Mouse (Mus musculus) large intestine, adult 2 months (tissue): ENCODE measurements around the gene Dlg1. TPM values are rescaled to one million over a fixed set of nuclear protein-coding genes. Genes with fewer than 3 reads are reported as not detected.

Experiments
- DNase-seq: peaks from one replicate; pipeline ENCODE4 v3.0.0-alpha.2; 2012; ENCODE audit warnings: low read depth, low spot score
- WGBS: fragments of 180-500 bp; shearing (Covaris S2); methylation state at CpG from one replicate; pipeline ENCODE4 v1.1.7; 2018; 5-methylcytosine and 5-hydroxymethylcytosine counted together
- polyA plus RNA-seq: library from polyadenylated mRNA; depleted of rRNA; stranded (reverse); fragments of >200 nt; gene quantifications from 2 replicates; pipeline ENCODE4 v1.2.3, GENCODE M21; 2012; rRNA removed

Gene Dlg1
- 11.2 and 18.1 TPM in 2 replicates for polyA plus RNA-seq

DNA sequence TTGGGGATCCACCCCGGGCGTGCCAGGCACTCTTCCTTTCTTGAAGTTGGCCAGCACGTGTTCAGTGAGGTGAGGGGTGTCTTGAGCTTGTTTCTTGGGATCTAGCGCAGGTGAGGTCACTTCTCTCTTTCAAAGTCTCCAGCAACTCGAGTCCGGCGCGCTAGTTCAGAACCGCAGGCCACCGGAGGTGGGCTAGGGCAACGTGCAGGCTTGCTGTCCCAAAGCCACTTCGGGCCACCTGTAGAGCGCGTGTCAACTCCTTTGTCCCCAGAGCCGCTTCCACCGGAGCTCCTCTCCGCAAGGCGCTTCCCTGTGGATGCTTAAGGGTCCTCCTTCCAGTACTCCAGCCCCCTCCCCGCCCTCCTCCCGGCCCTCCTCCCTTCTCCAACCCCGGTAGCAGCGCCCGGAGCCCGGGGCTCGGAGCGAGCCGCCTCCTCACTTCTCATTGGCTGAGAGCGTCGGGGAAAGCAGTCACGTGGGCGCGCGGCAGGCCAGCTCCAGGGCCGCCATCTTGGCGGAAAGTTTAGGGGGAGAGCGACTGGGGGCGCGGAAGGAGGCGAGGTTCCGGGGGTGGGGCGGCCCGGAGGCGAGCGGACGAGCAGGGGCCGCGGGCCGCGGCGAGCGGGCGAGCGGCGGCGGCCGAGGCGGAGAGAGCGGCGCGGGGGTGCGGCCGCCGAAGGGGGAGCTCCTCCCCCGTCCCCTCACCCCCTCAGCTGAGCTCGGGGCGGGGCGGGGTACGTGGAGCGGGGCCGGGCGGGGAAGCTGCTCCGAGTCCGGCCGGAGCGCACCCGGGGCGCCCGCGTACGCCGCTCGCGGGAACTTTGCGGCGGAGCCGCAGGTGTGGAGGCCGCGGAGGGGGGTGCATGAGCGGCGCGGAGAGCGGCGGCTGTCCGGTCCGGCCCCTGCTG, at the start of gene Dlg1:
Gene Dlg1 (plus strand): TSS at position 65 of the 908 bp plus-strand sequence.
- DNase-seq = peak; percentile 63

GRCm38 (mm10) chr16:31616382-31616781, 46.9 kb upstream of the Dlg1 start:
- 91% methylated on average over 2 of the region's 2 CpGs for WGBS

More for the DNA sequence above, at the start of gene Dlg1:
- under 1% methylated on average over 91 of the region's 95 CpGs for WGBS

DNA sequence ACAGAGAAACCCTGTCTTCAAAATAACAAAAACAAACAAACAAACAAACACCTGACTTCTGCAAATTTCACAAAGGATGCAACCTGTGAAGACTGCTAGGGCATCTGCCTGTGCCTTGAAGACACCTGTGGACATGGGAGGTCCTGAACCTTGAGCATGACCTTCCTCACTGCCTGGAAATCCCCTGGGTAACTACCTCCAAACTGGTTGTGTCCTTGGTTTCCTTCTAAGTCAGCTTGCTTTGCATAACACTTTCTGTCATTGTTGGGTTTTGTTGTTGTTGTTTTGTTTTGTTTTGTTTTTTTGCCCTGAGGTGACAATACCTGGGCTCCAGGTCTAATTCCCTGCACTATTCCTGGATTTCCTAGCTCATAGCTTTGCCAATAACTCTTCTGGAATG, 46.1 kb upstream of the Dlg1 start:
- DNase-seq = no peak

More at GRCm38 (mm10) chr16:31616382-31616781, 46.9 kb upstream of the Dlg1 start:
- no peak for DNase-seq

DNA sequence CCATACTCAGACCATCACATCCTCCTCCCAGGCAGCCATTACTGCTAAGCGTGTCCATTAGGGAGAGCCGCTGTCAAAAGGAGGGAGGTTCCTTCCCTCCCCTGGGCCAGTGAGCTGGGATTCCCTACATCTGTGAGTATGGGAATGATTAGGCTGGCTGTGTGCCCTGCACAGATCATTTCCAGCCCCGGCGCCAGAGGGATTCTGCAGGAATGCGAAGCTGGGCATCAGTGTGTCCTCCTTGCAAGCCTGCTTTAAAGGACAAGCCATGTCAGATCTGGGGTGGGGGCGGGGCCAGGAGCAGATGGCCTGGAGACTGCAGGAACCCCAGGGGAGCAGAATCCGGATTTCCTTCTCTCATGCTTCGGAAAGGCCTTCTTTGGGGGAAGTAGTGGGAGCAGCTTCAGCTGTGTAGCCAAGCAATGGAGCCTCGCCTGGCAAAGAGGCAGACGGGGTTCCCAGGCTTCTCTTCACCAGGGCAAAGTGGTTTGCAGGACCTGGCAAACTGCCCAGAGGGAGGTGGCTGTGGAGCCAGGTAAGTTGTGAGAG, 45.3 kb upstream of the Dlg1 start:
- no peak for DNase-seq

GRCm38 (mm10) chr16:31618671-31619070, 44.6 kb upstream of the Dlg1 start:
- DNase-seq = no peak
- WGBS = 68% methylated on average over 9 of the region's 9 CpGs

More for the DNA sequence above, 45.3 kb upstream of the Dlg1 start:
- WGBS = 21% methylated on average over 10 of the region's 10 CpGs

DNA sequence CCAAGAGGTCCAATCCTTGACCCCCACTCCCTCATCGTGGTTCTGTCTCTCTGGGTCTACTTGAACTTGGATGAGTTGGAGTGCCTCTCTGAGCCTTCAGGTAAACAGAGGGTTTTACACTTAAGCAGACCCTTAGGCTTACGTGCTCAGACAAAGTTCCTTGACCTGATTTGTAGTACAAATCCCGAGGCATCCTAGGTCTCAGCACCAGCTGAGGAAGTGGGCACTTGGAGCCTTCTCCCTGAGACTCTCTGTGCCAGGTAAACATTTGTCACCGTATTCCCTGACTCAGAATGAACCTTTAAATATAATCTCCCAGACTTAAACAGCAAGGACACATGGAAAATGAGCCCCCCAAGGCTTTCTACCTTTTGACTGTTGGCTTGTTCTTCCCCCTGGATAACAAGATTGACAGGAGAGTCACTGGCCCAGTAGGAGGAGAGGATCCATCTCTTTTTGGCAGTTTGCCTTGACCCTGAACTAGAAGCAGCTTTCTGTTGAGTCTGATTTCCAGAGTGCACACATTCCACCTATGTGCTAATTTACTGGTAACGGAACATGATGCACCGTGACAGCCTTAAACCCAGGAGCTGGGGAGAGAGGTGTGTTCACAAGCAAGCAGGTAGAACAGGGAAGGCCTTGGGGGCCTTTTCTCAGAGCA, 43.4 kb upstream of the Dlg1 start:
- no peak for DNase-seq
- 76% methylated on average over 6 of the region's 6 CpGs for WGBS

GRCm38 (mm10) chr16:31622356-31622755, 40.9 kb upstream of the Dlg1 start:
- WGBS = 100% methylated on average over 1 of the region's 1 CpGs
- no peak for DNase-seq

DNA sequence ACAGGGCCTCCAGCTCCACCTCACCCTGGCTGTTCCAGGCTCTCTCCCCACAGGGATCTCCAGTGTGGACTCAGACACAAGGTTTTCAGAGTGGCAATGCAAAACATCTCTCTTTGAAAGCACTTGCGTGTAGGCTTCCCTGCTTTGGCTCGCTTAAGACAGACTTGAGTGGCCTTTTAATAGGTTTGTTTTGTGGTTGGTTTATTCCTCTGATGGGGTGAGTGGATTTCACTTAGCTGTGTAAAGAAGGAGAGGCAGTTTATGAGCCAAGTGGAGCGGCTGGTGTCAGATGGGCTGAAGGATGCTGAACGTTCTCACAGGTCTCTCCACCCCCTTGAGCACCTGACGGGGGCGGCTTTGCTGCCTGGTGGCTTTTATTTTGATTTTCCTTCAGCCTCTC, 40.1 kb upstream of the Dlg1 start:
- WGBS = 47% methylated on average over 6 of the region's 6 CpGs
- DNase-seq = no peak

DNA sequence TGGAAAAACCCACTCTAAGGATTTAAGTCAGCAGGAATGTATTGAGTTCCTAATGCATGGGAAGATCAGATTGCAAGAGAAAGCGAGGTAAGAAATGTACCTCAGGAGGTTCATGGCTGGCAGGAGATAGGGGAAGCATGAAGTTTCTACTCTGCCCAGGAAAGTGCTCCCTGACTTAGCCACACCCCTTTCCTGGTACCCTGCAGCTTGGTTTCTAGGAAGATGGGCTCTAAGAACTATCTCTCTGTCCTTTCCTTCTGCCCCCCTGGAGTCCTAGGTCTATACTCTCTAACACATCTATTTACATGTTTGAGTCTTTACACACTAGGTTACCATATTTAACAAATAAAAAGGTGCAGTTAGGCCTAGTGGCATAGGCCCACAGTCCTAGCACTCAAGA, 38.5 kb upstream of the Dlg1 start:
- 90% methylated on average over 1 of the region's 1 CpGs for WGBS
- no peak for DNase-seq

- 81% methylated on average over 6 of the region's 6 CpGs for WGBS
- no peak for DNase-seq
Measured at GRCm38 (mm10) chr16:31626331-31626730, 36.9 kb upstream of the Dlg1 start.

GRCm38 (mm10) chr16:31630381-31630780, 32.9 kb upstream of the Dlg1 start:
- WGBS = 95% methylated on average over 4 of the region's 4 CpGs
- DNase-seq = no peak

DNA sequence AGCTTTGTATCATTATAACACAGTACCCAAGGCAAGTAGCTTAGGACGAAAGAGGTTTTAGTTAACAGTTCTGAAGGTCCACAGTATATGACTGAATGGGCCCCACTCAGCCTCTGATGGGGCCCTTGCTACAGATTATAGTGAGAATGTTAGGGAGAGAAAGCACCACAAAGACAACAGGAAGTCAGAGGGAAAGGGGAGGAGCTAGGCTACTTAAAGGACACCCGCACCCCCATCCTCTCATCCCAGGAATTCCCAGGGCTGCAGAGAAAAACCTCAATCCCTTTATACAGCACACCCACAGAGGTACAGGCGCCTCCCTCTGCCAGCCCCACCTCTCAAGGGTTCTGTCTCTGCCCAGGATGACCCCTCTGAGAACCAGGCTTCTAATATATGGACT, 32.2 kb upstream of the Dlg1 start:
- no peak for DNase-seq
- WGBS = 85% methylated on average over 3 of the region's 3 CpGs

GRCm38 (mm10) chr16:31634371-31634770, 28.9 kb upstream of the Dlg1 start:
- no peak for DNase-seq
- WGBS = 96% methylated on average over 4 of the region's 4 CpGs

DNA sequence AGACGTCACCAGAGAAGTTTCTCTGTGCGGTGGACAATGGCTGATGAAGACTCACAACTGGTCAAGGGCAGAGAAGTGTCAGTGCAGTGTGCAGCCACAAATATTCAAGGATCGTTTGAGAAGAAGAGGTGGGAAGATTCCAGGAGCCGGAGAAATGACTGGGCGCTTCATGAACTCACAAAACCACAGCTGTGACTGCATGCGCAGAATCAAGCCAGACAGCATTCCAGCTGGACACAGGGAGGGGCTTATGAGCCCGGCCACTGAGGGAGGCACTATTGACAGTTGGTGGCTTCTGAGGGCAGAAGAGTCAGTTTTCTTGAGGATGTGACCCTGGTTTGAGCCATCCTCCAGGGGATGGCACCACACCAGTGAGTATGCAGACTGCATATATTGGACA, 24.9 kb upstream of the Dlg1 start:
- WGBS = 39% methylated on average over 7 of the region's 7 CpGs
- no peak for DNase-seq

DNA sequence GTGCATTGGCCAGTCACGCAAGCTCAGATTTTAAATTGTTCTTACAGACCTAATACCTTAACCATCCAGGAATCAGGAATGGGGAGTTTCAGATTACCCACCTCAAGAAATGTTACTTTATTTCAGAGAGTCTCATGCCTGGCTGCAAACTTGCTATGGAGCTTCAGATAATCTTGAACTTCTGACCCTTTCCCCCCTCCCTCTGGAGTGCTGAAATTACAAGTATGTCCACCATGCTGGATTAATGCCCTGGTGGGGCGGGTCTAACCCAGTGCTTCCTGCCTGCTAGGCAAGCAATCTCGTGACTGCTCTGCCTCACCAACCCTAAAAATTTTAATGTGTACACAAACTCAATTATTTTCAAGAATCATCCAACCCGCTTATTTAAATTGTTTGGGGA, 23.3 kb upstream of the Dlg1 start:
- no peak for DNase-seq
- 50% methylated on average over 4 of the region's 4 CpGs for WGBS

DNA sequence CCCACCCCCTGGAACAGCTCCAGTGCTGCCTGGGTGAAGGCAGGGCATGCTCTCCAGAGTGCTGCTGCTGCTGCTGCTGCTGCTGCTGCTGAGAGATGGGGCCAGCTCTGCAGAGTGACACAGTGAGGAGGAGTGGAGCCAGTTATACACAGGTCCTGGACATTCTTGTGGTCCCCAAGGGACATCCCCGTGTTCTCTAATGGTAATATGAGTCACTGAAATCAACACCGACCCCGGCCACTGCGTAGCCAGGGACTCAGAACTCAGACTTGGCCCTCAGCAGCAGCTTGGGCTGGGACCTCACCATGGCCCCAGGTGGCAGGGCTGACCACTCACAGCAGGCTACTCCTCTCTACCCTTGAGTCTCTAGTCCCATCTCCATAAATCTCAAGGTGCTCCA, 21.5 kb upstream of the Dlg1 start:
- DNase-seq = no peak
- 68% methylated on average over 4 of the region's 4 CpGs for WGBS

DNA sequence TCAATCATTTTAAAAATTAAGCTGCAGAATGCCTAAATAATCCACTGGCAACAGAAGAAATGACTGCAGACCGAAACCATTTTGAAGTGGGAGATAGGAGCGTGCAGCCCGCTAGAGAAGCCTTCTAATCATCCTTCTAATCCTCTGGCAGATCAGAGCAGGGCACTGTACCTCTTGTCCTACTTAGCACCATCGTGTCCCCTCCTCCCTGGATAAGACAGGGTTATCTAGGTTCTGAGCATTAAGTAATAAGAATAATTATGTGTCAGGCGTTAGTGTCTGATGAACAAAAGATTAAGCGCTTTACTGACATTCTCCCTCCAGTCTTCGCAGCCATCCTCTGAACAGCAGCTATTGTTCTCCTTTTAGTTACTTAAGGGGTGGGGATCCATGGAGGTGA, 16.0 kb upstream of the Dlg1 start:
- WGBS = 78% methylated on average over 7 of the region's 7 CpGs

DNA sequence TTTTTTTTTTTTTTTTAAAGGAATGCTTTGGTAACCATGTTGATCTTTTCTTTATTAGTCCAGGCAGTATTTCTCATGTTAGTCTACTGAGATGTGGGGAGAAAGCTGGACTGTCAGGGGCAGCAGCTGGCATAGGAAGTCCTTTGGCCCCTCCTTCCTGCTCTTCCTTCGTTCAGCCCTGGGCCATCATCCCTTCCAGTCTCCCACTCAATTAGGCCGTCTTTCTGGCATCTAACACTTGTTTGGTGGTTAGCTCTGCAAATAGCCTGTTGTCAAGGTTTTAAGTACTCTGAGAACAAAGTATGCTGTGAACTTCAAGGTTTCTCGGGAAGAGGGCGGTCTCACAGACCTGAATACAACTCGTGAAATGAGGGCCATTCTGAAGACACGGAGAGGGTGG, 12.5 kb upstream of the Dlg1 start:
- DNase-seq = no peak

More for the DNA sequence above, 16.0 kb upstream of the Dlg1 start:
- DNase-seq = no peak

DNA sequence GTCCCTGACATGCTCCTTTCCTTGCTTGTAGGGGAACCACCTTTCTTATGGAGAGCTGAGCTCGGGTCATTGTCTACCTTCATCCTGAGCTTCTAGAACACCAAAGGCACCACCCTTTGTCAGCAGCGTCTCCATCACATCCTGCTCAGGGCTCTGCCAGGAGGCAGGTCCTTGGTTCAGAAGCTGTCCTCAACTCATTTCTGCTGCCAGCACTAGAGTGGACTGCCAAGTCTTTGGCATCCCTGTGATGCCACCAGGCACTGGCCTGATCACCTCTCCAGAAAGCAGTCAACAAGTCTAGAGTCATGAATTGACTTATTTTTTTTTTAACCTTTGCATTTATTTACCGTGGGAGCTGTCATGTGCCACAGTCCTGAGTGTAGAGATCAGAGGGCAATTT, 11.7 kb upstream of the Dlg1 start:
- no peak for DNase-seq
- WGBS = 75% methylated on average over 3 of the region's 3 CpGs

More for the DNA sequence above, 12.5 kb upstream of the Dlg1 start:
- 51% methylated on average over 6 of the region's 6 CpGs for WGBS

GRCm38 (mm10) chr16:31652115-31652843, 11.0 kb upstream of the Dlg1 start:
- no peak for DNase-seq
- WGBS = 61% methylated on average over 9 of the region's 9 CpGs
